Mouse (Mus musculus): ENCODE results near the gene Slc12a6. TPM values are rescaled to one million over a fixed set of nuclear protein-coding genes. Genes with fewer than 3 reads are reported as not detected.
"Not testable (repeated sequence)": the region's sequence is repeated elsewhere in the genome, so short reads cannot be mapped to it uniquely, and the experiment has no call there.

The Slc12a6 gene
- polyA plus RNA-seq, 1 experiment from 2014 or later, result 5.3 TPM

- Histone ChIP-seq H3K4me2 (ENCODE audit: low read depth, low read length) (no peak overlapping the region), H3K27me3 (ENCODE audit: control insufficient read depth, insufficient read depth, low read depth, low read length) (no peaks in the 10 kb centered on the region), H3K36me3 (ENCODE audit: control insufficient read depth, insufficient read depth) (no peaks in the 10 kb centered on the region; the same call in 1 of the 2 replicates), H3K9ac (ENCODE audit: low read depth, low read length) (no peak overlapping the region), H3K4me3 (ENCODE audit: low read depth, low read length) (no peak overlapping the region), H3K27ac (ENCODE audit: low read length) (no peak overlapping the region), H3K4me1 (ENCODE audit: control insufficient read depth, low read depth, low read length) (peaks cover 14% of the 10 kb centered on the region), H3K9me3 (replicated peaks; ENCODE audit: control insufficient read depth, low read length) (no peaks in the 10 kb centered on the region)
- 25% methylated on average over 2 of the region's 2 CpGs for WGBS (ENCODE audit: insufficient replicate concordance)
- ATAC-seq (ENCODE audit: low read depth), result peak; percentile 77
These were observed 7.3 kb downstream of the Slc12a6 start for GRCm38 (mm10) chr2:112272909-112273308.

GRCm38 (mm10) chr2:112273474-112273873 lies 7.8 kb downstream of the Slc12a6 start:
- H3K36me3 ChIP-seq (ENCODE audit: control insufficient read depth, insufficient read depth), result no peaks in the 10 kb centered on the region; the same call in 1 of the 2 replicates
- no peak overlapping the region for H3K27ac ChIP-seq (ENCODE audit: low read length)
- peaks cover 12% of the 10 kb centered on the region for H3K4me1 ChIP-seq (ENCODE audit: control insufficient read depth, low read depth, low read length)
- H3K4me3 ChIP-seq (ENCODE audit: low read depth, low read length), result no peak overlapping the region
- H3K9ac ChIP-seq (ENCODE audit: low read depth, low read length), result no peak overlapping the region
- no peak for ATAC-seq (ENCODE audit: low read depth)
- 88% methylated on average over 6 of the region's 6 CpGs for WGBS (ENCODE audit: insufficient replicate concordance)
- H3K27me3 ChIP-seq (ENCODE audit: control insufficient read depth, insufficient read depth, low read depth, low read length), result no peaks in the 10 kb centered on the region
- no peaks in the 10 kb centered on the region for H3K9me3 ChIP-seq (replicated peaks; ENCODE audit: control insufficient read depth, low read length)
- no peak overlapping the region for H3K4me2 ChIP-seq (ENCODE audit: low read depth, low read length)

- Histone ChIP-seq H3K27ac (ENCODE audit: low read length) (no peak overlapping the region), H3K4me3 (ENCODE audit: low read depth, low read length) (no peak overlapping the region), H3K9ac (ENCODE audit: low read depth, low read length) (no peak overlapping the region), H3K4me2 (ENCODE audit: low read depth, low read length) (no peak overlapping the region), H3K9me3 (replicated peaks; ENCODE audit: control insufficient read depth, low read length) (no peaks in the 10 kb centered on the region), H3K4me1 (ENCODE audit: control insufficient read depth, low read depth, low read length) (peaks cover 6% of the 10 kb centered on the region), H3K27me3 (ENCODE audit: control insufficient read depth, insufficient read depth, low read depth, low read length) (no peaks in the 10 kb centered on the region), H3K36me3 (ENCODE audit: control insufficient read depth, insufficient read depth) (no peaks in the 10 kb centered on the region; the same call in 1 of the 2 replicates)
- no peak for ATAC-seq (ENCODE audit: low read depth)
- WGBS (ENCODE audit: insufficient replicate concordance), result 88% methylated on average over 3 of the region's 3 CpGs
These were observed 11.2 kb downstream of the Slc12a6 start for GRCm38 (mm10) chr2:112276870-112277269.

- H3K9ac ChIP-seq (ENCODE audit: low read depth, low read length), result no peak overlapping the region
- H3K9me3 ChIP-seq (replicated peaks; ENCODE audit: control insufficient read depth, low read length), result no peaks in the 10 kb centered on the region
- no peak for ATAC-seq (ENCODE audit: low read depth)
- H3K27ac ChIP-seq (ENCODE audit: low read length), result no peak overlapping the region
- H3K4me2 ChIP-seq (ENCODE audit: low read depth, low read length), result no peak overlapping the region
- H3K36me3 ChIP-seq (ENCODE audit: control insufficient read depth, insufficient read depth), result no peaks in the 10 kb centered on the region
- peaks cover 8% of the 10 kb centered on the region for H3K4me1 ChIP-seq (ENCODE audit: control insufficient read depth, low read depth, low read length)
- H3K4me3 ChIP-seq (ENCODE audit: low read depth, low read length), result no peak overlapping the region
- WGBS (ENCODE audit: insufficient replicate concordance), result 84% methylated on average over 1 of the region's 1 CpGs
- H3K27me3 ChIP-seq (ENCODE audit: control insufficient read depth, insufficient read depth, low read depth, low read length), result no peaks in the 10 kb centered on the region
These were observed 17.2 kb downstream of the Slc12a6 start for GRCm38 (mm10) chr2:112282846-112283245.

GRCm38 (mm10) chr2:112284363-112285030 lies 18.9 kb downstream of the Slc12a6 start:
- 2% methylated on average over 21 of the region's 21 CpGs for WGBS (ENCODE audit: insufficient replicate concordance)
- no peaks in the 10 kb centered on the region for H3K27me3 ChIP-seq (ENCODE audit: control insufficient read depth, insufficient read depth, low read depth, low read length)
- no peaks in the 10 kb centered on the region for H3K9me3 ChIP-seq (replicated peaks; ENCODE audit: control insufficient read depth, low read length)
- H3K4me1 ChIP-seq (ENCODE audit: control insufficient read depth, low read depth, low read length), result peaks cover 8% of the 10 kb centered on the region
- H3K36me3 ChIP-seq (ENCODE audit: control insufficient read depth, insufficient read depth), result no peaks in the 10 kb centered on the region
- peak; percentile 93 for ATAC-seq (ENCODE audit: low read depth)
- H3K4me2 ChIP-seq (ENCODE audit: low read depth, low read length), result peak overlapping the region; percentile 83
- H3K27ac ChIP-seq (ENCODE audit: low read length), result peak overlapping the region; percentile 51
- H3K4me3 ChIP-seq (ENCODE audit: low read depth, low read length), result peak overlapping the region; percentile 68
- peak overlapping the region; percentile 63 for H3K9ac ChIP-seq (ENCODE audit: low read depth, low read length)

GRCm38 (mm10) chr2:112285031-112285390 lies 19.4 kb downstream of the Slc12a6 start:
- Histone ChIP-seq H3K27ac (ENCODE audit: low read length) (no peak overlapping the region), H3K36me3 (ENCODE audit: control insufficient read depth, insufficient read depth) (no peaks in the 10 kb centered on the region), H3K4me2 (ENCODE audit: low read depth, low read length) (peak overlapping the region; percentile 83), H3K4me1 (ENCODE audit: control insufficient read depth, low read depth, low read length) (peaks cover 8% of the 10 kb centered on the region), H3K4me3 (ENCODE audit: low read depth, low read length) (peak overlapping the region; percentile 68), H3K27me3 (ENCODE audit: control insufficient read depth, insufficient read depth, low read depth, low read length) (no peaks in the 10 kb centered on the region), H3K9ac (ENCODE audit: low read depth, low read length) (peak overlapping the region; percentile 63), H3K9me3 (replicated peaks; ENCODE audit: control insufficient read depth, low read length) (no peaks in the 10 kb centered on the region)
- 52% methylated on average over 6 of the region's 6 CpGs for WGBS (ENCODE audit: insufficient replicate concordance)
- no peak for ATAC-seq (ENCODE audit: low read depth)

GRCm38 (mm10) chr2:112286062-112286461 lies 20.4 kb downstream of the Slc12a6 start:
- H3K9me3 ChIP-seq (replicated peaks; ENCODE audit: control insufficient read depth, low read length); H3K36me3 ChIP-seq (ENCODE audit: control insufficient read depth, insufficient read depth); H3K4me1 ChIP-seq (ENCODE audit: control insufficient read depth, low read depth, low read length); H3K4me3 ChIP-seq (ENCODE audit: low read depth, low read length); H3K27ac ChIP-seq (ENCODE audit: low read length); ATAC-seq (ENCODE audit: low read depth); H3K9ac ChIP-seq (ENCODE audit: low read depth, low read length); H3K4me2 ChIP-seq (ENCODE audit: low read depth, low read length); H3K27me3 ChIP-seq (ENCODE audit: control insufficient read depth, insufficient read depth, low read depth, low read length): not testable (repeated sequence)
- 80% methylated on average over 1 of the region's 1 CpGs for WGBS (ENCODE audit: insufficient replicate concordance)

GRCm38 (mm10) chr2:112287059-112287458 lies 21.4 kb downstream of the Slc12a6 start:
- WGBS (ENCODE audit: insufficient replicate concordance), result 55% methylated on average over 4 of the region's 4 CpGs

GRCm38 (mm10) chr2:112289507-112289906 lies 23.9 kb downstream of the Slc12a6 start:
- H3K4me1 ChIP-seq (ENCODE audit: control insufficient read depth, low read depth, low read length), result peaks cover 2% of the 10 kb centered on the region; the same call in 1 of the 2 replicates
- no peaks in the 10 kb centered on the region for H3K9me3 ChIP-seq (replicated peaks; ENCODE audit: control insufficient read depth, low read length)
- H3K27ac ChIP-seq (ENCODE audit: low read length), result no peak overlapping the region
- ATAC-seq (ENCODE audit: low read depth), result no peak
- no peak overlapping the region for H3K9ac ChIP-seq (ENCODE audit: low read depth, low read length)
- no peak overlapping the region for H3K4me3 ChIP-seq (ENCODE audit: low read depth, low read length)
- no peaks in the 10 kb centered on the region for H3K27me3 ChIP-seq (ENCODE audit: control insufficient read depth, insufficient read depth, low read depth, low read length)
- H3K4me2 ChIP-seq (ENCODE audit: low read depth, low read length), result no peak overlapping the region
- 87% methylated on average over 3 of the region's 3 CpGs for WGBS (ENCODE audit: insufficient replicate concordance)
- H3K36me3 ChIP-seq (ENCODE audit: control insufficient read depth, insufficient read depth), result no peaks in the 10 kb centered on the region

More at GRCm38 (mm10) chr2:112287059-112287458, 21.4 kb downstream of the Slc12a6 start:
- Histone ChIP-seq H3K4me1 (ENCODE audit: control insufficient read depth, low read depth, low read length) (peaks cover 8% of the 10 kb centered on the region), H3K9me3 (replicated peaks; ENCODE audit: control insufficient read depth, low read length) (no peaks in the 10 kb centered on the region), H3K4me2 (ENCODE audit: low read depth, low read length) (no peak overlapping the region), H3K27me3 (ENCODE audit: control insufficient read depth, insufficient read depth, low read depth, low read length) (no peaks in the 10 kb centered on the region), H3K27ac (ENCODE audit: low read length) (no peak overlapping the region; the same call in 1 of the 2 replicates), H3K4me3 (ENCODE audit: low read depth, low read length) (no peak overlapping the region), H3K9ac (ENCODE audit: low read depth, low read length) (no peak overlapping the region), H3K36me3 (ENCODE audit: control insufficient read depth, insufficient read depth) (no peaks in the 10 kb centered on the region)
- ATAC-seq (ENCODE audit: low read depth), result no peak
